Mouse (Mus musculus): ENCODE measurements at regions not wholly inside any gene's neighbourhood (a gene's known extent, or its start where the extent isn't known, plus 50 kb on each side); places are given as distances from the start of the nearest gene placed in this dataset.

- no peak for ATAC-seq
- WGBS, result 66% methylated on average over 5 of the region's 5 CpGs
These were observed 70.8 kb downstream of the Toporsl start for GRCm38 (mm10) chr4:52666768-52667480.

GRCm38 (mm10) chr4:52709563-52709962 is 104.8 kb upstream of the Olfr275 start:
- no peaks in the 10 kb centered on the region for H3K9me3 ChIP-seq (ENCODE audit: control insufficient read depth, low read length)
- no peak overlapping the region for H3K4me2 ChIP-seq (ENCODE audit: low read length)
- H3K4me1 ChIP-seq (ENCODE audit: control insufficient read depth, insufficient read depth, low read depth, low read length), result no peaks in the 10 kb centered on the region
- H3K27me3 ChIP-seq (replicated peaks; ENCODE audit: control insufficient read depth, insufficient read depth, low read length), result no peaks in the 10 kb centered on the region
- H3K4me3 ChIP-seq (ENCODE audit: low read length), result no peak overlapping the region
- no peak overlapping the region for H3K27ac ChIP-seq (ENCODE audit: low read depth, low read length)
- no peak overlapping the region for H3K9ac ChIP-seq (ENCODE audit: low read depth, low read length)
- WGBS, result 64% methylated on average over 2 of the region's 2 CpGs
- no peaks in the 10 kb centered on the region for H3K36me3 ChIP-seq (ENCODE audit: control insufficient read depth, insufficient read depth, low read length)
- ATAC-seq, result no peak

More at GRCm38 (mm10) chr4:52666768-52667480, 70.8 kb downstream of the Toporsl start:
- Histone ChIP-seq H3K4me2 (ENCODE audit: low read length) (no peak overlapping the region), H3K4me1 (ENCODE audit: control insufficient read depth, insufficient read depth, low read depth, low read length) (no peaks in the 10 kb centered on the region), H3K9ac (ENCODE audit: low read depth, low read length) (no peak overlapping the region), H3K4me3 (ENCODE audit: low read length) (no peak overlapping the region), H3K9me3 (ENCODE audit: control insufficient read depth, low read length) (no peaks in the 10 kb centered on the region), H3K27ac (ENCODE audit: low read depth, low read length) (no peak overlapping the region), H3K36me3 (ENCODE audit: control insufficient read depth, insufficient read depth, low read length) (no peaks in the 10 kb centered on the region), H3K27me3 (replicated peaks; ENCODE audit: control insufficient read depth, insufficient read depth, low read length) (no peaks in the 10 kb centered on the region)

- peak overlapping the region; percentile 41 for H3K4me2 ChIP-seq (ENCODE audit: low read length)
- ATAC-seq, result peak; percentile 66
These were observed 88.2 kb upstream of the Olfr275 start for GRCm38 (mm10) chr4:52726203-52726602.

GRCm38 (mm10) chr4:52726625-52727297 is 87.6 kb upstream of the Olfr275 start:
- Histone ChIP-seq H3K36me3 (ENCODE audit: control insufficient read depth, insufficient read depth, low read length) (no peaks in the 10 kb centered on the region), H3K27me3 (replicated peaks; ENCODE audit: control insufficient read depth, insufficient read depth, low read length) (no peaks in the 10 kb centered on the region), H3K27ac (ENCODE audit: low read depth, low read length) (peak overlapping the region; percentile 45), H3K4me2 (ENCODE audit: low read length) (peak overlapping the region; percentile 41), H3K4me1 (ENCODE audit: control insufficient read depth, insufficient read depth, low read depth, low read length) (no peaks in the 10 kb centered on the region; the same call in 1 of the 2 replicates), H3K9me3 (ENCODE audit: control insufficient read depth, low read length) (no peaks in the 10 kb centered on the region), H3K9ac (ENCODE audit: low read depth, low read length) (no peak overlapping the region), H3K4me3 (ENCODE audit: low read length) (no peak overlapping the region)
- 20% methylated on average over 14 of the region's 14 CpGs for WGBS
- peak; percentile 88 for ATAC-seq

More at GRCm38 (mm10) chr4:52726203-52726602, 88.2 kb upstream of the Olfr275 start:
- Histone ChIP-seq H3K27ac (ENCODE audit: low read depth, low read length) (peak overlapping the region; percentile 45), H3K36me3 (ENCODE audit: control insufficient read depth, insufficient read depth, low read length) (no peaks in the 10 kb centered on the region), H3K9me3 (ENCODE audit: control insufficient read depth, low read length) (no peaks in the 10 kb centered on the region), H3K27me3 (replicated peaks; ENCODE audit: control insufficient read depth, insufficient read depth, low read length) (no peaks in the 10 kb centered on the region), H3K4me3 (ENCODE audit: low read length) (no peak overlapping the region), H3K9ac (ENCODE audit: low read depth, low read length) (no peak overlapping the region), H3K4me1 (ENCODE audit: control insufficient read depth, insufficient read depth, low read depth, low read length) (no peaks in the 10 kb centered on the region; the same call in 1 of the 2 replicates)
- 66% methylated on average over 6 of the region's 6 CpGs for WGBS

GRCm38 (mm10) chr4:52733141-52733540 is 81.3 kb upstream of the Olfr275 start:
- 84% methylated on average over 8 of the region's 8 CpGs for WGBS
- H3K36me3 ChIP-seq (ENCODE audit: control insufficient read depth, insufficient read depth, low read length), result no peaks in the 10 kb centered on the region
- H3K4me3 ChIP-seq (ENCODE audit: low read length), result no peak overlapping the region
- H3K27me3 ChIP-seq (replicated peaks; ENCODE audit: control insufficient read depth, insufficient read depth, low read length), result no peaks in the 10 kb centered on the region
- H3K9me3 ChIP-seq (ENCODE audit: control insufficient read depth, low read length), result no peaks in the 10 kb centered on the region
- no peaks in the 10 kb centered on the region for H3K4me1 ChIP-seq (ENCODE audit: control insufficient read depth, insufficient read depth, low read depth, low read length)
- H3K9ac ChIP-seq (ENCODE audit: low read depth, low read length), result no peak overlapping the region
- no peak overlapping the region for H3K27ac ChIP-seq (ENCODE audit: low read depth, low read length)
- ATAC-seq, result no peak
- no peak overlapping the region for H3K4me2 ChIP-seq (ENCODE audit: low read length)

- no peaks in the 10 kb centered on the region for H3K27me3 ChIP-seq (replicated peaks; ENCODE audit: control insufficient read depth, insufficient read depth, low read length)
- H3K4me3 ChIP-seq (ENCODE audit: low read length), result no peak overlapping the region
- no peak for ATAC-seq
- H3K4me2 ChIP-seq (ENCODE audit: low read length), result no peak overlapping the region
- WGBS, result 54% methylated on average over 9 of the region's 9 CpGs
- no peaks in the 10 kb centered on the region for H3K9me3 ChIP-seq (ENCODE audit: control insufficient read depth, low read length)
- no peaks in the 10 kb centered on the region for H3K4me1 ChIP-seq (ENCODE audit: control insufficient read depth, insufficient read depth, low read depth, low read length)
- no peaks in the 10 kb centered on the region for H3K36me3 ChIP-seq (ENCODE audit: control insufficient read depth, insufficient read depth, low read length)
- H3K27ac ChIP-seq (ENCODE audit: low read depth, low read length), result no peak overlapping the region
- H3K9ac ChIP-seq (ENCODE audit: low read depth, low read length), result no peak overlapping the region
These were observed 74.6 kb upstream of the Olfr275 start for GRCm38 (mm10) chr4:52739543-52740474.

GRCm38 (mm10) chr4:52752838-52753509 is 61.4 kb upstream of the Olfr275 start:
- ATAC-seq, result peak; percentile 61; the same call in 1 of the 2 replicates

More at GRCm38 (mm10) chr4:52752838-52753509, 61.4 kb upstream of the Olfr275 start:
- Histone ChIP-seq H3K4me2 (ENCODE audit: low read length) (no peak overlapping the region), H3K27me3 (replicated peaks; ENCODE audit: control insufficient read depth, insufficient read depth, low read length) (no peaks in the 10 kb centered on the region), H3K36me3 (ENCODE audit: control insufficient read depth, insufficient read depth, low read length) (no peaks in the 10 kb centered on the region), H3K9me3 (ENCODE audit: control insufficient read depth, low read length) (no peaks in the 10 kb centered on the region), H3K4me1 (ENCODE audit: control insufficient read depth, insufficient read depth, low read depth, low read length) (no peaks in the 10 kb centered on the region), H3K4me3 (ENCODE audit: low read length) (no peak overlapping the region), H3K27ac (ENCODE audit: low read depth, low read length) (no peak overlapping the region), H3K9ac (ENCODE audit: low read depth, low read length) (no peak overlapping the region)
- 47% methylated on average over 8 of the region's 8 CpGs for WGBS
